Mouse (Mus musculus) heart, embryonic 16.5 days (tissue): ENCODE data around the gene Hhatl. TPM values are rescaled to one million over a fixed set of nuclear protein-coding genes. Genes with fewer than 3 reads are reported as not detected.
A peak's percentile ranks its signal among the peaks of the same experiment; 100 is the strongest.

Source experiments
- ATAC-seq: fragments of 200-750 bp; cut with Nextera tagmentation; replicated peaks from 2 replicates; pipeline ENCODE4 v1.8.0; 2017; ENCODE audit warnings: moderate number of reproducible peaks; ENCODE audit not compliant: insufficient read depth, low FRiP score; ENCODE audit errors: extremely low read depth
- H3K27ac ChIP-seq: fragments of 300-500 bp; sonication (generic); 2 replicates; pipeline ENCODE4 v1.5.1; 2014; ENCODE audit warnings: mild to moderate bottlenecking, low read length, control low read depth, moderate library complexity
- H3K27me3 ChIP-seq: fragments of 300-500 bp; sonication (generic); 2 replicates; pipeline ENCODE4 v1.6.1; 2014; ENCODE audit warnings: low read length, mixed read lengths; ENCODE audit not compliant: control insufficient read depth, insufficient read depth
- H3K36me3 ChIP-seq: fragments of 300-500 bp; sonication (generic); 2 replicates; pipeline ENCODE4 v1.6.1; 2014; ENCODE audit not compliant: control insufficient read depth, insufficient read depth
- H3K4me1 ChIP-seq: fragments of 300-500 bp; sonication (generic); 2 replicates; pipeline ENCODE4 v1.6.1; 2014; ENCODE audit warnings: low read length, mixed read lengths; ENCODE audit not compliant: control insufficient read depth, insufficient read depth
- H3K4me2 ChIP-seq: fragments of 300-500 bp; sonication (generic); 2 replicates; pipeline ENCODE4 v1.6.1; 2014; ENCODE audit warnings: low read depth, mild to moderate bottlenecking, control low read depth, low read length
- H3K4me3 ChIP-seq: fragments of 300-500 bp; sonication (generic); 2 replicates; pipeline ENCODE4 v1.5.1; 2014; ENCODE audit warnings: mild to moderate bottlenecking, control low read depth, low read length
- H3K9ac ChIP-seq: fragments of 300-500 bp; sonication (generic); 2 replicates; pipeline ENCODE4 v1.6.1; 2014; ENCODE audit warnings: low read length, control low read depth
- H3K9me3 ChIP-seq: fragments of 300-500 bp; sonication (generic); replicated peaks from 2 replicates; pipeline ENCODE4 v1.6.1; 2016; ENCODE audit warnings: low read length; ENCODE audit not compliant: control insufficient read depth
- WGBS: fragments of 180-500 bp; shearing (Covaris S2); extraction: QIAGEN DNeasy Blood & Tissue Kit; methylation state at CpG from one replicate; pipeline ENCODE4 v1.1.7; 2014; 5-methylcytosine and 5-hydroxymethylcytosine counted together
- polyA plus RNA-seq: library from polyadenylated mRNA; unstranded; fragments of >200 nt; fragmentation: Nextera tagmentation; extraction: Ambion mirVana; gene quantifications from 2 replicates; pipeline ENCODE4 v1.2.1, GENCODE M21; 2015

The Hhatl gene
- polyA plus RNA-seq, 1 experiment from 2014 or later = 25.3 TPM

DNA sequence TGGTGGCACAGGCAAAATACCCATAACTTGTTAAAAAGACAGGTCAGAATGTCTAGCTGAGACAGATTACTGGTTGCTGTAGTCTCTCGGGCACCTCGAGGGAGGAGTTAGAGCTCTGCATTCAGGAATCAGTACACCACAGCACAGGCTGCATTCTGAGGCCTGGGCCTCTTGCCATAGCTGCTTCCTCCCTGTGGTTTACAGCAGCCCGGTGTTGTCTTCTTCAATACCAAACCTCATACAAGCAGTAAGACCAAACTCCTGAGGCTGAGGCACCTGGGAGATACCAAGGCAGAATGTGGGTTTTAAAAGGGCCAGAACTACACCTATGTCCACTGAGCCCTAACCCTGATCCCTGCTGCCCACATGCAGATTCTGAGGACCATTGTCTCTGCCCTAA is 34.9 kb downstream of the Hhatl start:
- no peaks in the 10 kb centered on the region for H3K9me3 ChIP-seq
- H3K4me1 ChIP-seq = peaks cover 30% of the 10 kb centered on the region
- H3K4me3 ChIP-seq = no peak overlapping the region
- H3K27ac ChIP-seq = no peak overlapping the region
- no peak overlapping the region for H3K4me2 ChIP-seq
- ATAC-seq = no peak
- no peaks in the 10 kb centered on the region for H3K27me3 ChIP-seq
- peaks cover 32% of the 10 kb centered on the region for H3K36me3 ChIP-seq
- 0 out of 2 replicates have a peak overlapping the region, but pooled peaks have one; percentile 21 for H3K9ac ChIP-seq
- WGBS = 41% methylated on average over 3 of the region's 3 CpGs

DNA sequence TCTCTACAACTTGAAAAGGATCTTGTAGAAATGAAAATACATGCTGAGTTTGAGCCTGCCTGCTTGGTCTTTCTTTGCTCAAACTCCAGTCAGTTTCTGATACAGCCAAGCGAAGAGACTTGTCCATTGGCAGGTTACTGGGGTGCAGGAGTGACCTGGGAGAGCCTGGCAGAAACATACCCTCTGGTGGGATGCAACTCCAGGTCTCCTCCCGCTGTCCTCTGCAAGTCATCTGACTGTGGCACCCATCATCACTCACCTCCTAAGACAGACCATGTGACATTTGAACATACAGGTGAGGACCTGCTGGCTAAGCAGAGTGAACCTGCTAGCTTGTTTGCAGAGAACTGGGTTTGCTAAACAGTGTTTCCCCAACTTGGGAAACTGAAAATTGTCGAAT is 35.5 kb downstream of the Hhatl start:
- Histone ChIP-seq H3K27ac (no peak overlapping the region), H3K9ac (no peak overlapping the region), H3K4me1 (peaks cover 27% of the 10 kb centered on the region), H3K9me3 (no peaks in the 10 kb centered on the region), H3K36me3 (peaks cover 37% of the 10 kb centered on the region), H3K27me3 (no peaks in the 10 kb centered on the region), H3K4me3 (no peak overlapping the region), H3K4me2 (no peak overlapping the region)
- 76% methylated on average over 3 of the region's 3 CpGs for WGBS
- ATAC-seq = no peak

DNA sequence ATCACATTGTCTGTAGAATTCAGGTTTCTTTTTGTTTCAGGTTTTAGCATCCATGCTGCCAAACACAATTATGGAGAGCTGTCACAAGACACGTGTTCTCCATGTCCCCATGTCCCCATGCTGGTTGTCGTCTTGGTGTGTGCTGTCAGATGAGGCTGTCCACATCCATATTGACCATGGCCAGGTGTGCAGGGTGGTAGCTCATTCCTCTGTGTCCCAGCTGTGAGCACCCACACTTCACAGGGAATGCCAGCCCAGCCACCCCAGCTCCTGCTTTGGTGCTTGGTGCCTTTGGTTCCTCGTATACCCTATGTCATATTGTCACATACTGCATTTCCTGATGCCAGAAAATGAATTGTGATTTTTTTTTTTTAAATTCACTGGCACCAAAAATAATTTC is 37.7 kb downstream of the Hhatl start:
- peaks cover 58% of the 10 kb centered on the region for H3K36me3 ChIP-seq
- H3K4me3 ChIP-seq = no peak overlapping the region
- no peak for ATAC-seq
- no peak overlapping the region for H3K27ac ChIP-seq
- H3K27me3 ChIP-seq = no peaks in the 10 kb centered on the region
- WGBS = 85% methylated on average over 3 of the region's 3 CpGs
- H3K9me3 ChIP-seq = no peaks in the 10 kb centered on the region
- no peak overlapping the region for H3K9ac ChIP-seq
- H3K4me1 ChIP-seq = peaks cover 17% of the 10 kb centered on the region
- no peak overlapping the region for H3K4me2 ChIP-seq

DNA sequence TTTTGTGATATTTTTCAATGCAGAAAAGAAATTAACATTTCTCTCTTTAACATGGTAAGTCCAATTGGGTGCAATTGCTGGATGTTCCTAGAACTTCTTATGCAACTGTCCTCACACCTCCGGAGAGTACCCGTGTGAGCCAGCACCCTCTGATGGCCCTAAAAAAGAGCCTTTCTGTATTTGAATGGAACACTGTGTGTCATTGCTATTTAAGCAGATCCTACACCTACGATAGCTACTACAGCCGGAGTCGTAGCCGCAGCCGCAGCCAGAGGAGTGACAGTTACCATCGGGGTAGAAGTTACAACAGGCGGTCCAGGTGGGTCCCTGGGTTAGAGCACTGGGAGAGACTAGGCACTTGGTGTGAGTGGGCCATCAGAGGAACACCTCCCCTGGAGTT is 39.5 kb downstream of the Hhatl start:
- Histone ChIP-seq H3K4me3 (no peak overlapping the region), H3K27ac (no peak overlapping the region), H3K36me3 (peaks cover 74% of the 10 kb centered on the region), H3K4me2 (no peak overlapping the region), H3K9ac (no peak overlapping the region), H3K4me1 (peaks cover 3% of the 10 kb centered on the region), H3K9me3 (no peaks in the 10 kb centered on the region), H3K27me3 (no peaks in the 10 kb centered on the region)
- no peak for ATAC-seq
- 95% methylated on average over 9 of the region's 9 CpGs for WGBS

DNA sequence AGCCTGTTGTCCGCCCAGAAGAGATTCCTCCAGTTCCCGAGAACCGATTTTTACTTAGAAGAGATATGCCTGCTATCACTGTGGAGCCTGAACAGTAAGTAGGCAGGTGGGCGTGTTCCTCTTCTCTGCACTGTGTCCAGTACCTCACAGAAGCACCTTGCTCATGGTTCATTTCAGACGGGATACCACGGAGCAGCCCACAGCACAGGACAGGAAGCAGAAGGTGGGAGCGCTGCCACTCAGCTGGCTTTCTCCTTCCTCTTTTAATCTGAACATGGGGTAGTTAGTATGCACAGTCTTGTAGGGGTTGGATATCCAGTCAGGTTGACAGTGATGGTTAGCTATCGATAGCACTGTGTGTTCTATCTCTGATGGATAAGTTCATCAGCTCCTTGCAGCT is 48.3 kb downstream of the Hhatl start:
- Histone ChIP-seq H3K4me1 (no peaks in the 10 kb centered on the region), H3K27ac (no peak overlapping the region), H3K9me3 (no peaks in the 10 kb centered on the region), H3K4me3 (no peak overlapping the region), H3K27me3 (no peaks in the 10 kb centered on the region), H3K4me2 (no peak overlapping the region), H3K9ac (no peak overlapping the region), H3K36me3 (peaks cover 74% of the 10 kb centered on the region)
- ATAC-seq = no peak
- WGBS = 85% methylated on average over 8 of the region's 8 CpGs

DNA sequence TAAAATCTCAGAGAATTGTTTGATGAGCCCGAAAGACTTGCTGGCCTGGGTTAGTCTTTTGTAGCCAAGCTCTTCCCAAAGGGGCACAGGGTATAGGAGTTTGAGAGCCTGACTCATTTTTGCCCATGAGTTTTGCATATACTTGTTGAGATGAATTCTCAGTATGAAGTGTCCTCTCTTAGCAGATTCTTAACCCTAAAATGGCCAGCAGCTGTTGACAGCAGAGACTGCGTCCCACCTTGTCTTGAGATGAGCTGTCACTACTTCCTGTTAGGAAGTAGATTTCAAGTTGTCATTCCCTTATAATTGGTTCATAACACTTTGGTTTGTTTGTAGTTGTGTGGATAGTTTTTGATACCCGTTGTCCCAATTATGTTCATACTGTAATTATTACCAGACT is 51.1 kb downstream of the Hhatl start:
- Histone ChIP-seq H3K9me3 (no peaks in the 10 kb centered on the region), H3K4me3 (no peak overlapping the region), H3K4me2 (no peak overlapping the region), H3K9ac (no peak overlapping the region), H3K4me1 (no peaks in the 10 kb centered on the region), H3K36me3 (peaks cover 47% of the 10 kb centered on the region), H3K27me3 (no peaks in the 10 kb centered on the region), H3K27ac (no peak overlapping the region)
- WGBS = 86% methylated on average over 3 of the region's 3 CpGs
- ATAC-seq = no peak

DNA sequence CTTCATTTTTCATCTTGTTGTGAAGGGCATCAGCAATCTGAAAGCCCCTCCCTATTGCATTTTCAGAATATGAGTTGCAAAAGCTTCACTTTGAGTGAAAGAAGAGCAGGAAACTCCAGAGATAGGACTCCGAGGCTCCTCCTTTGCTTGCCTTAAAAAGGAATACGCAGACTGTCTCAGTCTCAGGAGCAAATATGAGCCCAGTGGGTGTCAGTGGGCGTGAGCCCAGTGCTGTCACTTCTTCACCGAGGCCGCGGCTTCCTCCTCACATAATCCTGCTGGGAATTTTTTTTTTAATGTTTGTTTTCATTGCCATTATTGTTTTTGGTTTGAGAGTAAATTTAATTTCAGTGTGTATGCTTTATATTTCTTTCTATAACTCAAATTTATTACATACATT is 51.8 kb downstream of the Hhatl start:
- ATAC-seq = no peak
- Histone ChIP-seq H3K4me3 (no peak overlapping the region), H3K4me2 (no peak overlapping the region), H3K9ac (no peak overlapping the region), H3K36me3 (peaks cover 45% of the 10 kb centered on the region), H3K9me3 (no peaks in the 10 kb centered on the region), H3K27me3 (no peaks in the 10 kb centered on the region), H3K4me1 (no peaks in the 10 kb centered on the region), H3K27ac (no peak overlapping the region)
- WGBS = 87% methylated on average over 6 of the region's 6 CpGs

Other genes with a start within 250 kb of the Hhatl start
- 0.29 TPM in 1 of 2 replicates, not detected in the other for gene Lyzl4, start 150.4 kb downstream of the Hhatl start, polyA plus RNA-seq
- gene Vipr1, start 149.8 kb downstream of the Hhatl start, polyA plus RNA-seq = 0.22 and 0.45 TPM in 2 replicates
- gene Sec22c, start 87.0 kb downstream of the Hhatl start, polyA plus RNA-seq = 5.3 and 5.4 TPM in 2 replicates
- 172 and 177 TPM in 2 replicates for gene Ss18l2, start 82.2 kb downstream of the Hhatl start, polyA plus RNA-seq
- 42.5 and 45.3 TPM in 2 replicates for gene Nktr, start 73.3 kb downstream of the Hhatl start, polyA plus RNA-seq
- gene Zfp651, start 33.2 kb downstream of the Hhatl start, polyA plus RNA-seq = 15.8 and 21.3 TPM in 2 replicates
- gene Klhl40, start 14.9 kb downstream of the Hhatl start, polyA plus RNA-seq = 6.5 and 6.8 TPM in 2 replicates
- gene Ccdc13, start 47.0 kb upstream of the Hhatl start, polyA plus RNA-seq = 0.34 and 0.42 TPM in 2 replicates
- 214 and 262 TPM in 2 replicates for gene Higd1a, start 65.9 kb upstream of the Hhatl start, polyA plus RNA-seq
- 2.1 and 2.2 TPM in 2 replicates for gene Ackr2, start 105.8 kb upstream of the Hhatl start, polyA plus RNA-seq
- 0.13 TPM in 1 of 2 replicates, not detected in the other for gene Cyp8b1, start 123.8 kb upstream of the Hhatl start, polyA plus RNA-seq
- gene Fam198a, start 158.5 kb upstream of the Hhatl start, polyA plus RNA-seq = 1.6 and 1.8 TPM in 2 replicates
- gene Pomgnt2, start 204.6 kb upstream of the Hhatl start, polyA plus RNA-seq = 12.5 and 13.0 TPM in 2 replicates